Mouse (Mus musculus) T-cell, adult 2 months (primary cell): ENCODE results near the gene Gm20219.
"Not testable (repeated sequence)": the region's sequence is repeated elsewhere in the genome, so short reads cannot be mapped to it uniquely, and the experiment has no call there.

Experiments
- DNase-seq: peaks from one replicate; pipeline ENCODE4 v3.0.0; 2022; ENCODE audit warnings: low spot score

Gene Gm20219

DNA sequence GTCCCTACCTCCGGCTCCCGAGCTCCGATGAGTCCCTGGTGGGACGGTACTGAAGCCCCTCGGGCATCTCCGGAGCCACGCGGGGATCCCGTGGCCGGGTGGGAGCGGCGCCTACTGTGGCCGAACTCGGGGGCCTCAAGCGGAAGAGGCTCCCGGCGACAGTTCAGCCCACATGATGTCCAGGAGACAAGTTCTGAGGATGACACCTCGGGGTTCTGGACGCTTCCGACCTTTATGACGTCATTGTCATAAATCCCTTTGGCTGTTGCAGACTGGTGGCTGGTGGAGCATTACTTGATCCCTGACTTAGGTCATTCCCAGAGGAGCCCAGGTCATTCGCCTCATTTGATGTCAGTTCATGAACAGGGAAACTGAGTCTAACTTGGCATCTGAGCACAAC is 41.9 kb downstream of the Gm20219 start, which contains the start of gene Znrf4:
TSS of gene Znrf4 (minus strand) at position 122 of the 400 bp plus-strand sequence.
- no peak for DNase-seq

DNA sequence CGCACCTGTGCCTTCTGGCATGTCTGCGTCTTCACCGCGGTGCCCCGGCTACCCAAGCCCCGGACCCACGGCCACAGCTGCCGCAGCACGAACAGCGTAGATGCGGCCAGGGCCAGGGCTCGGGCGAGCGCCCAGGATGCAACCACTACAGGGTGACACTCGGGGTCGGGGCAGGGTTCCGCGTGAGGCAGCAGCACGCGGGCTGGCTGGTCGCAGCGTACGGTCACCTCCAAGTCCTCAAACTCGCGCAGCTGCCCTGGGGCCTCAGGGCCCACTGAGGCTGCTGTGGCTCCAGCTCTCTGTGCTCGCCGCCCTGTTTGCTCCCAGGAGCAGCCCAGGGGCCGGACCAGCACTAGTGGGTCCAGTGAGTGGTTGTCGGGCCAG is 42.5 kb downstream of the Gm20219 start:
- DNase-seq: no peak

- no peak for DNase-seq
Observed at GRCm38 (mm10) chr17:56510970-56511706, 43.0 kb downstream of the Gm20219 start.

DNA sequence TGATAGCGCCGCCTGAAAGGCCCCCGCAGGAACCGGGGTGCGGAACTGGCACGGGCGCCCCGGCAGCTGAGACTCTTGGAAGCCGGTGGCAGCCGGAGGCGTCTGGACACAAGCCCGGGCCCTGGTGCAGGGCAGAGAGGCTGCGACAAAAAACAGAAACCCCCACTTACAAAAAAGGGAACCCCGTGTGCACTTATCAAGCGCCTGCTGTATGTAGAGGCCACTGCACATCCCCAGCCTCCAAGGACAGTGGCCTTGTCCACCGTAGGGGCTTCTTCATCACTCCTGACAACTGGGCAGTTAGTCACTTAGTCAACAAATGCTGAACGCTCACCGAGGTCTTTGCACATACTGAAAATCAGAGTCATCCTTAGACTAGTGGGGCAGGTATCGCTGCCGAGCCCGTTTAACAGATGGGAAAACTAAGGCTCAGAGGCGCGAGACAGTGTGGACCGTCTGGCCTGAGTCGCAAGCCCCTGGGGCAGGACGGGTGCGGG is 43.7 kb downstream of the Gm20219 start:
- no peak for DNase-seq

GRCm38 (mm10) chr17:56509707-56510472 is 44.3 kb downstream of the Gm20219 start:
- DNase-seq: no peak

DNA sequence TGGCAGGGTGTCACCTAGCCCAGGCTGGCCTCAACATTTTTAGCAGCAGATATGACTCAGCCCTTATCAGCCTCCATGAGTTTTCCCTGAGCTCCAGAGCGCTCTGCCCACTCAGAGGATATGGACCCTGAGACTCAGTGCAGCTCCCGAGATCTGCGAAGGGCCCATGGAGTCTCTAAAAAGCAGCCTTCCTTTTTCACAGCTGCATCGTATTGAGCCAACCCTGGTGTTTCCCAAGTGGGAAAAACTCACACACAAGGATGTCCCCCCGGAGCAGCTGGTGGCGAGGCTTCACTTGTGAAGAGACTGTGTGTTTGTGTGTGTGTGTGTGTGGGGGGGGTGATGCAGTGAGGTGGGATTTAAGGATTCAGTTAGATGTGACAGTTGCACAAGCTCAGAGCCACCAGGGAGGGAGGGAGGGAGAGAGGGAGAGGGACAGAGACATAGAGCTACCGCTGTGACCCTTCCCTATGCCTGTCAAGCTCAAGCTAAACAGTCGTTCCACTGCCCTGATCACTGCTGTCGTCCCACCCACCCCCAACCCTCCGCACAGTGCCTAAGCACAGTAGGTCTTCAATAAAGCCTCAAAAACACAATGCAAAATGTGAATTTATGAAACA is 45.1 kb downstream of the Gm20219 start:
- no peak for DNase-seq

- peak; percentile 91 for DNase-seq
Observed at GRCm38 (mm10) chr17:56507161-56508068, 46.8 kb downstream of the Gm20219 start.

DNA sequence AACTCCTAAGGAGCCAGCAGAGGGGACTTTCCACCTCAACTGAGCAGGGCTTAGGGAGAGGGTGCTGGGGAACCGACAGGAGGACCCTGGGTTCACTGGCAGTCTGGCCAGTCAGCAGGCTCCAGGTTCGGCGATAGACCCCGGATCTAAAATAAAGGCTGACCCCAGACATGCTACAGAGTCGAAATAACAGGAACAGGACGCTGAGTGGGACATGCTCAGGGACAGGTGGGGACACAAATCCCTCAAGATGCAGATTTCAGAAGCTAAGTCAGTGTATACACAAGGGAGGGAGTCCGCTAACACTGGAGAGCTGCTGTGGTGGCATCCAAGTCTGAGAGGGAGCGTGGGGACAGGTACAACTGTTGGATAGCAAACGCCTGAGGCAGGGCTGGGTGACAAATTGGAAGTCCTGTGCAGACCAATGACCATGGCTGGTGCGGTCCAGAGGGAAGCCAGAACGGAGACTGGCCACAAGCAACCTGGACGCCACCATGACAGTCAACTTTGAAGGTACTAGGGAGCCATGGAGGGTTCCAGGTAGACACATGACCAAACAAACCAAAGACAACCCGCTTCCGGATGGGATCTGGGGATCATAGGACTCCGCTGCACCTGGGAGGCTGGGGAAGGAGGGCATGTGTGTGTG is 47.6 kb downstream of the Gm20219 start:
- no peak for DNase-seq

DNA sequence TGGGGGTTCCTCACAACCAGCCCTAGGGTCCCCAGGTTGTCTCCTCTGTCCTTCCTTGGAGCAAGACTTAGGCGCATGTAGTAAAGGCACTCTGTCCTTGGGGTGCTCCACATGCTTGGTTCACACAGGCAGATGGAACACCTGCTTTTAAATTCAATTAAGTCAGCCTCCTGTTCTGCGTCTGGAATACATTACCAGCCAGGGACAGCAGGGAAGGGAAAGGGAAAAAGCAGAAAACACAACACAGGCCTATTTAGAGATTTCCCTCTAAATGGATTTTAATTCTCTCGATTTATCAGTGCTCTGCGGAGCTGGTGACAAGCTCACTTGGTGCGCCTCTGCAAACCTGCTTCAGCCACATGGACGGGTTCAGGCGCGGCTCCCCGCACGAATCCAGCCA is 48.8 kb downstream of the Gm20219 start:
- no peak for DNase-seq

GRCm38 (mm10) chr17:56502526-56502925 is 51.7 kb downstream of the Gm20219 start:
- no peak for DNase-seq

- DNase-seq: not testable (repeated sequence)
Observed at GRCm38 (mm10) chr17:56501635-56502400, 52.4 kb downstream of the Gm20219 start.
